Mouse (Mus musculus): Measurements from ENCODE around the gene Gfap.

Gene Gfap

DNA sequence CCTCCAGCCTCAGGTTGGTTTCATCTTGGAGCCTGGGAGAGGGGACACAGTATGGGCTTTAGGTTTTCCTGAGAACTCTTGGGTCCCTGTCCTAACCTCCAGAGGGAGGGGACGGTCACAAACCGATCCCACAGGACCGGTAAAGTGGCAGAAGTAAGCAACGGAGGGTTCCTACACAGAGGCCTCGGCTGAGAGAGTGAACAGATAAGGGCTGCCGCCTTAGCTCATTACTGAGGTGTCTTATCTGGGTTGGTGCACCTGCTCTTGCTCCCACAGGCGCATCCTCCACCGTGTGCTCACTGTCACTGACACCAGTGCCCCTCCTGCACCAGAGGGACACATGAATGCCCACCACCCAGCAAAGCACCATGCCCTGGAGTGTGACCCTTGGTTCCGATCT, 4.9 kb downstream of the Gfap start:
- no peak for DNase-seq

DNA sequence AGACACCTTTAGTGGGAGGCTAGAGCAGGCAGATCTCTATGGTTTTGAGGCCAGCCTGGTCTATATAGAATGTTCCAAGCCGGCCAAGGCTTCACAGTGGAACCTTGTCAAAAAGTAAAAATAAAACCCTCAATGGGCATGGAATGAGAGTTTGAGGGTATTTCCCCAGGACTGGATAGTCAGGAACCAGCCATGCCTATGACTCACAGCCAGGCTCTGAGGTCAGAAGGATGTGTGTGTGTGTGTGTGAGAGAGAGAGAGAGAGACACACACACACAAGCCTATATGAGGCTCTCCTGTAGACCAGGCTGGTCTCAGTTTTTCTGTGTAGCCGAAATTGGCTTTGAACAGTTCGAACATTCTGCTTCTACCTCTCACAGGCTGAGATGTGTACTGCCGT, 6.0 kb downstream of the Gfap start:
- DNase-seq, result no peak

DNA sequence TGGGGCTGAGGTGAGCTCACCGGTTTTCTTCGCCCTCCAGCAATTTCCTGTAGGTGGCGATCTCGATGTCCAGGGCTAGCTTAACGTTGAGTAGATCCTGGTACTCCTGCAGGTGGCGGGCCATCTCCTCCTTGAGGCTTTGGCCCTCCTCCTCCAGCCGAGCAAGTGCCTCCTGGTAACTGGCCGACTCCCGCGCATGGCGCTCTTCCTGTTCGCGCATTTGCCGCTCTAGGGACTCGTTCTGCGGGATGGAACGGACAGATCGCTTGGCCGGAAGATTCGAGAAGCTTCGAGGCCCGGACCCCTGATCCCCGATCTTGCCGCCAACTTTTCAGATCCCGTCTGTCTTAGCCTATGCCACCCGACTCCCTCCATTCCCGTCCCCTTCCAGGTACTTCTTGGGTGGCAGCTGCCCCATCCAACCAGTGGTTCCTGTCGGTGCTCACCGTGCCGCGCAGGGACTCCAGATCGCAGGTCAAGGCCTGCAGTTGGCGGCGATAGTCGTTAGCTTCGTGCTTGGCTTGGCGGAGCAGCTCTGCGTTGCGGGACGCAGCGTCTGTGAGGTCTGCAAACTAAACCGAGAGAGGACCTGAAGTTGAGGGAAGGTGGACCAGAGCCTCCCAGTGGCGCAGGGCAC, 7.6 kb downstream of the Gfap start:
- peak; percentile 80 for DNase-seq

DNA sequence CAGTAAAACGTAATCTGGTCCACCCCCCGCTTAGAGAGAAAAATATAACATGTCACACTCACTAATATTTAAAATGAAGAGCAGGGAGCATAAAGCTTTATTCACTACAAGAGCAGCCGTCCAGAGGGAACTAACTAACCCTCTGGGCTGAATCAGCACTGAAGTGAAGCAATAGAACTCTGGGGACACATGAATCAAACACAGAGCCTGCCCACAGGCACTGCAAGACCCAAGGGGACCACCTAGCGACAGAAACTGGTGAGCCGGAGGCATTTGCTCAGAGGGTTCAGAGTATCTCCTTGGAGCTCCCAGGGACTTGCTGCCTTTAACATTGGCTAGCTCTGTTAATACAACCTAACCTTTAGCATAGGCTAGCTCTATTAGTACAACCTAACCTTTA, 10.6 kb downstream of the Gfap start:
- no peak for DNase-seq

DNA sequence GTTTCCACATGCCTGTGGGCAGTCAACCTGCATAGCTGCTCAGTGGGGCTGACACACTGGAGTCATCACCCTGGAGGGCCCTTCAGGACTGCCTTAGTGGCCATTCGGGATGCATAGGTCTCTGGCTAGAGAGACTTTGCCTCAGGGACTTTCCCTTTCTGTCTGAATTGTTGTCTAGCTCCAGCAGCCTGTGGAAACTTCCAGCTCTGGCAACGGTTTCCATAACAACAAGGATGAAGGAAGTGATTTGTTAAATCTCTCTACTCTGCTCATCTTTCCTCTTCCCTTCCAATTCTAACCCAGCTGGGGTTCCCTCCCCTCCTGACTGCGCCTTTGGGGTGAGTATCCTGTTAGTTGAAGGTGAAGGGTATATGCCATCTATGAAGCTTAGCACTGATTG, 12.6 kb downstream of the Gfap start:
- DNase-seq, result no peak

DNA sequence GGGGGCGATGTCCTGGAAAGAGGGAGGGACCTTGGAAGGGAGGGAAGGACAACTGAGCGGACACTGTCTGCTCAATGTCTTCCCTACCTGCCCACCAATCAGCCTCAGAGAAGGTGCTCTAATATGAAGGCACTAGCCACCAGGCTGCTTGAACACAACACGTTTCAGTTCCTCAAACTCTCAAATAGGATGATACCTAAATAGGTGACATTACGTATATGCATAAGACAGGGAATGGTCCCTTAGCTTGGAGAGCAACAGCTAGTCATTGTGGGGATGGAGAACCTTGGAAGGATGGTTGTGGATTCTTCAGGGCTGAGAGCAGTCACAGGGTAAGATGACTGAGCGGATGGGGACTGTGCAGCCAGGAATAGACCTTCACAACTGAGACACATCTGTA, 13.3 kb downstream of the Gfap start:
- DNase-seq, result no peak

DNA sequence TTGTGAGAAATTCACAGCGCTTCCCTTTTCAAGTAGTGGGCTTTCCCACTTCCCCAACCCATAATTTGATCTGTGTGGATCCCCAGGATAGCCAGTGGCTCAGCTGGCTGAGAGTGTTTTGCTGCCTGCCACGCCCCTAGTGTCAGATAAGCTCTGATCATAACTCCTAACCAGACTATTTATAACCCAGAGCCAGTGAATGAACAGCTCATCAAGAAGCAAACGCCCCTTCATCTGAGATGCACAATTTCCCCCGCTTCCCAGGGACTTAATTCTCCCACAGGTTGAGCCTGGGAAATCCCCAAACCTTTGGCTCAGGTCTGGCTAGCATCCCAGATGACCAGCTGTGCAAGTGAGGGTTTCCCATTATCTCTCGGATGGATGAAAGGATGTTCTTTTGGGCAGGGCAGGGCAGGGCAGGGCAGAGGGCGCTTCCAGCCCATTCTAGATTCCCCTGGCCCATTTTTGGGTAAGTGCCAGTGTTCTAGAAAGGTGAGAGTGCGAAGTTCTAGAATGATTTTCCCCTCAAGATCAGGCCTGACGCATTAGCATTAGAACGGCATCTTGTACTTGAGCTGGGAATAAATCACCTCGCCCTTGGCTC, 16.0 kb downstream of the Gfap start, which contains the start of gene Fam187a:
Gene Fam187a (plus strand): TSS at position 554 of the 604 bp plus-strand sequence.
- DNase-seq, result no peak

DNA sequence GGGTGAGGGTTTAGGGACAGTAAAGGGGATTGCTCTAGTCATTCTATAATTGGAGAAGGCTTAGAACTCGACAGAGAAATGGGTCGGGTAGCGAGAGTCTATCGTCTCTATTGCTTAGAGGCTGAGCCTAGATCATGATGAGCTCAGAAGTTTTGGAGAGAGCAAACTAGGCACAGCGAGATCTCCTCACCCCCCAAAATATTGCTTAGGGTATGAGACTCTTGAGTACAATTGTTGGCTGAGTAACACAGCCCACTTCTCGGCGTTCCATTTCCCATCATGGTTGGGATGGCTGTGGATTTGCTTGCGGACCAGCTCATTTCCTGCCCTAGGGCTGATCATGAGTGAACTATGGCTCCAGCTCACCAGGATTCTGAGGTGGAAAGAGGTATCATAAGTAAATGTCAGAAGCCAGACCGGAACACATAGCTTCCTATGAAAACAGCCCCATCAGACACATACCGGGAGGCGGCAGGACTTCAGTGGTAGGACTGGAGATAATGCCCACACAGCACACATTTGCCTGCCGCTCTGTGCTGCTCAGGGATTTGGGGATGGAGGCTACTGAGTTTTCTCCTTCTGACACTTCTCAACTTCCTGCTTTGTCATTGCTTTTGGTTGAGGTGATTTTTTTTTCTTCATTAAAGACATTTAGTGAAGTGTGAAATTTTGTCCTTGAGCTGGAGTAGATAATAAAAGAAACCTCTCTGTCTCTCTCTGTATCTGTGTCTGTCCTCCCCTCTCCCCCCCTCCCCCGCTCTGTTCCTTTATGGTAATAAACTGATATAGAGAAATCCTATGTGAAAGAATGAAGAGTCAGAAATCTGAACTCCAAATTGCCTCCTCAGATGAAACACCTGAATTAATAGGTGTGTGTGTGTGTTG, 19.2 kb downstream of the Gfap start:
- DNase-seq, result no peak

DNA sequence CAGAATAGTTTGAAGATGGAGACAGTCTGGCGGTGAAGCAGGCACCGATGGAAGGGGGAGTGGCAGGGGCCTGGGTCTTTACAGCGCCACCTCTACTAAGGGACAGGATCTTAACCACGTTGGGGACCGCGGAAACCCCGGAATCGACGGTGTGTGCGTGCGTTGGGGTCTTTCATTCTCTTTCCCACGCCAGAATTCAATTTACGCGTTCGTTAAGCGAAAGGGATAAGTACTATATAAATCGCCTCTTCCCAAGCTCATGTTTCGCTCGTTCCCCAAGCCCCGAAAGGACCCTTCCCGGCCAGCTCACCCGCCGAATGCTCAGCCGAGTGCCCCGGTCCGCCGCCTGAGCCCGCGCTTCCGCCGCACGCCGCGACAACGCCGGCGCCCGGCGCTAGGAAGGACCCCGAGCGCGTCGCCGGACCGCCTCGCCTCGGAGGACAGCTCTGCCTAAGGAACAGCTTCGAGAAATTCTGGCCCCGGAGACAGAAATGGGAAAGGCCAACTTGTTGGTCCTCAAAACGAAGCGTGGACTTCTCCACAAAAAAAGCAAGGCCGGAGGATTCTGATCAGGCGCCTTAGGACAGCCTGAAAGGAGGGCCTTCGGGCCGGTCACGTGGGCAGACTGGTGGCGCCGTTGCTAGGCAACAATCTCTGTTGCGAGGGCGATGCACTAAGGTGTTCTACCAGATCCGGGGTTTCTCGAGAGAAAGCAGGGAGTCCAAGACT, 20.0 kb downstream of the Gfap start, which contains the start of the genes Eftud2 and Ccdc103:
Gene Eftud2 (minus strand): TSS at position 401 of the 729 bp plus-strand sequence.
Gene Ccdc103 (plus strand): TSS at position 620 of the 729 bp plus-strand sequence.
- DNase-seq, result peak; percentile 95

DNA sequence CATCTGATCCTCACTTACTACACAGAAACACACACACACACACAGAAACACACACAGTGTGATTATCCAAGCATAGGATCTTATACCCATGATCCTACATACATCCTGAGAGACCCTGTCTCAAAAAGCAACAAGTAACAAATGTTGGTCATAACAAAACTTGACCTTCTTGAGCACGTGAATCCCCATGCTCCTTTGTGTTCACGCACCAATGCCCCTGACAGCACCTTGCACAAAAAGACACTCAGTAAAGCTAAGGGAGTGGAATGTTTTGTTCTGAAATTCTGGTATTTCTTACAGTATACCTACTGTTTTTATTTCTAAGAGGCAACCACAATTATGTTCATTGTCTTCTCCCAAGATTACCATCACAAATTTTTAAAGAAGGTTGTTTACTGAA, 21.2 kb downstream of the Gfap start:
- DNase-seq, result no peak

DNA sequence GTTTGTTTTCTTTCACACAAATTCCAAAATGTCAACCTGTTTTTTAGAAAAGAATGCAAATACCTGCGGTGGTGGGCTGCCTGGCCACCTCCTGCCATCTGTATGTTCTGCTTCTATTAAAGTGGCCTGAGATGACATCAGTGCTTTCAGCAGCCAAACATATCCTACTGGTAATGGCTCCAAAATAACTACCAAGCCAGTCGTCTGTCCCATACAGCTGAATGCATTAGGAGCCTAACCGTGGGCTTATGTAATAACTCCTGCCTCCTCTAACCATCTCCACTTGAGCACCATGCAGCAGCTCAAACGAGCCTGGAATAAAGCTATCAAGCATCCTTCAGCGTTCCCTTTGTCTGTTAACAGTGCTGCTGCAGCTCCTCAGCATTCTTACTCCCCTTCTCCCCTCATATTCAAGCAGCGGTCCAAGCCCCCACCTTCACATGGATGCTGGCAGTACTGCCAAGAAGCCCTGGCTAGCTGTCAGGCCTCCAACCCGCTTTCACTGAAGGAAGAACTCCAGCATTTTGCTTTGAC, 25.8 kb downstream of the Gfap start:
- DNase-seq, result no peak

DNA sequence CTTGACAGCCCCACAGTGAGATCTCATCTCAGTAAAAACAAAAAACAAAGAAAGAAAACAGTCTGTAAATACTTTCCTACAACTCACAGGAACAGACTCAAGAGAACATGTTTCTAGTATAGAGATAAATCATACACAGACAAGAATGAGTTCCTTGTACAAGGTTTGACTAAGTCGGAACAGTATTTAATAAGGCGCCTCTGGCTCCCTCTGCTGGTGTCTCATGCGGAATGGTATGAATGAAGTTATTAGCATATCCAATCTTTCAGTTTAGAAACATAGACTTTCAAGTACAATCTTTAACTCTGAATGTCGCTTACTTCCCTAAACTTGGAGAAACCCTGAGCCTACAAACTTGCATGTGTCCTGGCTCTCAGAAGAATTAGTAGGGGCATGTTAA, 36.4 kb downstream of the Gfap start:
- peak; percentile 82 for DNase-seq

DNA sequence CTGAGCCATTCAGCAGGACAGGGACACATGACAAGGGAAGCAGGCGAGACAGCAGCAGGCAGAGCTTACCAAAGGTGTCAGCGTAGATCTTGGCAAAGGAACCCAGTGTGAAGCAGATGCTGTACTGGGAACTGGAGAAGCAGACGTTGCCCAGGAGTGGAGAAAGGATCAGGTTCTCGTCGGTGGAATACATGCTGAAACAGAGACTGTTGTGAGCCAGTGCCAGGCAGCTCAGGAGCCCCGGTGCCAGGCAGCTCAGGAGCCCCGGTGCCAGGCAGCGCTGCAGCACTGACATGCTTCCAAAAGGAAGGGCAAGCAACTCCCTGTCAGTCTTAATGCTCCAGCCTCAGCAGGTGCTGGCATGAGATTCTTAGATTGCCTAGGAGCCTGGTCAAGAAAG, 40.8 kb downstream of the Gfap start:
- no peak for DNase-seq

DNA sequence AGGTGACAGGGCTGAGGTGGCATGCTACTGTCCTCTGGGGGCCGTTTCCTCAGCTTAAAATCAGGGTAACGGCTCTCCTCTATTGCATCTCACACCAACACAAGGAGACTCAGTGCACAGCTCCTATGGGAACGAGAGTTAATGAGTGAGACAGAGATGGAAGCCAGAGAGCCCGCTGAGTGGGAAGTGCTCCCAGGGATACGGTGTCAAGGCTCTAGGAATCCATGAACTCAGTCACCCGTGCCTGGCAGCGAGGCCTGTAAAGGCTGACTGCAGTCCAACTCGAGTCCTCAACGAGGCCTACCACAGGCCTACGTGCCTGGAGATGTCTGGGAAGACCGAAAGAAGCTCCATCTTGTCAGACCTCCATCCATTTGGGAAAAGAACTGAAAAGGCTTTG, 41.8 kb downstream of the Gfap start:
- DNase-seq, result no peak

DNA sequence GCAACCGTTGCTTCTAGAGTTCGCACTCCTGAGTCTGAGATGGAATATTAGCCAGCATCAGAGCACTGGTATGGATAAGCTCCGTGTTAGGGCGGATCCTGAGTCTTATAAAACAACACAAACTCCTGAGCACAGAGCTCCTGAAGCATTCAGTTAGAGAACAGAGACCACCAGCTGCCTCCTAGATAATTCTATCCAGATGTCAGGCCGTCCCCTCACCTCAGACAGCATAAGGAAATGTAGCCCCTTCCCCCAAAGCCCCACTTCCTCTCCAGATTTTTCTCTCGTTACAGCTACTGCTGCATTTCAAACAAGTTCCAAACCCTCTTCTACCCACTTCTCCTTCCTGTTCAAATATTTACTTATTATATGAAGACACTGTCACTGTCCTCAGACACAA, 44.8 kb downstream of the Gfap start:
- no peak for DNase-seq

DNA sequence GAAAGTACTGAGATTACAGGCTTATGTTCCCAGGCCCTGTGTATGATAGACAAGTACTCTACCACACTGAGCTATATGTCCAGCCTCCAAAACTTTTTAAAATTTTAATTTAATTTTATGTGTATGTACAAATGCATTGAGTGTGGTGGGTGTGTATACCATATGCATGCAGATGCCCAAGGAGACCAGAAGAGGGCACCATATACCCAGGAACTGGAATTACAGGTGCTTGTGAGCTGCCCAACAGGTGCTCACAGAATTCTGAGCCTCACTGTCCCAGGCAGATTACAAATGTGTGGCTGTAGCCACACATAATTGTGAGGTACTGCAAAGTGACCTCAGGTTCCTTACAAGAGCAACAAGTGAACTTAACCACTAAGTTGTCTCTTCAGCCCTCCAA, 47.0 kb downstream of the Gfap start:
- DNase-seq, result no peak

DNA sequence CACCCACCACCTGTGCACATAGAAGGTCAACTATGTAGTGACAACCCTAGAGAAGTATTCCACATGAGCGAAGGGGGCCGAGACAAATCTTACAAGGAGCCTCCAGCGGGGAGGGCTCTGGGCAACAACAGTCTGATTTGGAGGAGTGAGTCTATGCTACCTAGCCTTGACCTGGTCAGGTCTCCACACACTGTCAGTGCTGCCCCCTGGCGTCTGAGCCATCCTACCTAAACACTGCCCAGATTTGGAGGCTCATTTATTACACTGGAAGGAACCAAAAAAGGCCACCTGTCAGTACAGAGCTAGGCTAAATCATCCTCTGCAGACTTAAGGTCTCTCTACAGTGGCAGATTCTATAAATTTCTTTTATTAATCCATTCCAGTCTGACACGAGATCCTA, 48.8 kb downstream of the Gfap start:
- peak; percentile 77 for DNase-seq

DNA sequence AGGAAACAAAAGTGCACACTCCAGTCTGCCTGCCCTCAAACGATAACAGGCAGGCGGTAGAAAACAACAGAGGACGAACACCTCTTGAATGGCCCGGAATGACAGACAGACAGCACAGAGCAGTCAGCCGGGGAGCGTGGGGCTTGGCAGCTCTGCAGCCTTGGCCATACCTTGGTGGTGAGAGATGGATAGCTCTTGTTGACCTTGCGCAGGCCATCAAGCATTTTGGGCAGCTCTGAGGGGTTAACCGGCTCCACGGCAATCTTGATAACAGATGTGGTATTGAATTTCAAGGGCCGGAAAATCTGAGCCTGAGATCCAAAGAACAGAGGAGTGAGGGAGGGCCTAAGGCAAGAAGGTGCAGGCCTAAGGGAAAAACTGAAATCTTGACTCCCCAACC, 54.8 kb downstream of the Gfap start:
- DNase-seq, result no peak

DNA sequence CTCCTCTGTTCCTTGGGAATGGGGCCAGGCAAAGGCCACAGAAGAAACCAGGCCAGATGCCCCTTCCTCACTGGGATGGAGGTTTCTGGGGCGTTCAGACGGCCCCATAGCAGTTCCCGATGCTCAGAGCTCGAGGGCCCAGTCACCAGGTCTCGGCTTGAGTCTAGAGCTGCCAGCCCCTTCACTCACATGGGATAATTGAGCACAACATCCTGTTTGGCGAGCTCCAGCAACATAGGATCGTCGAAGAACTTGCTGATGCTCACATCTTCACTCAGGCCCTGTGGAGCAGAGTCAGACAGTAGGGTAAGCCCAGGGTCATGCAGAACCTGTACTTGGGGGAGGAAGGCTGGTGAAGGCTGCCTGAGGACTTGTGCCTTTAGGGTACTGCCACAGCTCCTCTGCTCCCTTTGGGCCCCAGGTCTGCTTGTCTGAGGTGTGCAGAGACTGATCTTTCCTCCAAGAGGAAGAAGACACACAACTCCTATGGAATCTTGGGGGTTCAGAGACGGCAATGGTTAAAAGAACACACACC, 62.0 kb downstream of the Gfap start:
- DNase-seq, result no peak

DNA sequence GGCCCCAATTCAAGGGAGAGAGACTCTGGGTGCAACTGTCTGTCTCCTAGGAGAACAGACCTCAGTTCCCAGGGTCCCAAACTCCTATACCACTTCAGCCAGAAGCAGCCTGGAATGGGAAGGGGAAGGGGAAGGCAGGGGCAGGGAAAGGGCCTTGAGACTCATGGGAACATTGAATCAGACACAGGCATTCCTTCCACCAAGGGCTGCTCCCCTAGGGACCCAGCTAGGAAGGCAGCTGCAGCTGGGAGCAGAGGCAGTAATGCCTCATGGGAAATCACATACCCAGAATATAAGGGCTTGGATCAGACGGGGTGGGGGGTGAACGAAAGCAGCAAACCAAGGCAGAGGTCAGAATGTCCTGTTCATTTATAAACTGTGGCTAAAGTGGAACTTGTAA, 62.6 kb downstream of the Gfap start:
- DNase-seq, result peak; percentile 49

DNA sequence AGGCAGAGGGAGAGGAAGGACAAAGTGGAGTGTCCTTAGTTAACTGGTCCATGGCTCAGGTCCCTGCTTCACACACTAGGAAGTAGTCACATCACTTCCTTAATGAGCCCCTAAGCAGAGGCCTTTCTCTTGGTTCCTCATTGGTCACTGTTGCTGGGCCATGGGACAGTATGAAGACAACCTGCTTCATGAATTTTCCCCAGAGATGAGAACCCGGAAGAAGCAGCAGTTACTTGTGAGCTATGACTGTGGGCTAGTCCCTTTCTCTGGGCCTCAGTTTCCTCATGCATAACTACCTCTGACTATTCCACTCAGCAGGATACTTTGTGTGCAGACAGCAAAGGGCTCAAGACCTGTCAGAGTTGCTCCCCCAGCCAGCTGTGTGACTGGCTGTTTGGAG, 63.3 kb downstream of the Gfap start:
- DNase-seq, result no peak

Data from lung, postnatal 10 days (tissue).